Mouse (Mus musculus): ENCODE measurements around the gene Tmem123.

Tmem123 gene

DNA sequence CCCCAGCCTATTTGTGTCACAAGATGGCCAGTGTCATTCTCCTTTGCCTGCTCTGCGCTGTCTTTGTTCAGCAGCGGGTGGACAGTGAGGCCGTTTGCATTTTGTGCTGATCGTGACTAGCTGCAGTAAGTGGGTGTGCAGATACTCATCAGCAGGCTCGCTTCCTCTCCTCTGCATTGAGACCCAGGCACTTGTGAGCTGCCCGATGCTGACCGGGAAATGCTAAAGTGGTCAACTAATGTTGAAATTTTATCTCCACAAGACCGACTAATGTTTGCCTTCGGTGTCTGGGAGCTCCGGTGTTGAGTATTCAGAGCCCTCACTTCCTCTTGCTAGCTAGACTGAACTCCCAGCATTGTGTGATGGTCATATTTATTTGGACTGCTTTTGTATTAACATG is 10.7 kb downstream of the Tmem123 start:
- ATAC-seq (ENCODE audit: insufficient number of reproducible peaks, low FRiP score, low TSS enrichment): no peak

GRCm38 (mm10) chr9:7775011-7775410 is 11.2 kb downstream of the Tmem123 start:
- ATAC-seq (ENCODE audit: insufficient number of reproducible peaks, low FRiP score, low TSS enrichment): no peak

GRCm38 (mm10) chr9:7775986-7776385 is 12.1 kb downstream of the Tmem123 start:
- ATAC-seq (ENCODE audit: insufficient number of reproducible peaks, low FRiP score, low TSS enrichment): no peak

DNA sequence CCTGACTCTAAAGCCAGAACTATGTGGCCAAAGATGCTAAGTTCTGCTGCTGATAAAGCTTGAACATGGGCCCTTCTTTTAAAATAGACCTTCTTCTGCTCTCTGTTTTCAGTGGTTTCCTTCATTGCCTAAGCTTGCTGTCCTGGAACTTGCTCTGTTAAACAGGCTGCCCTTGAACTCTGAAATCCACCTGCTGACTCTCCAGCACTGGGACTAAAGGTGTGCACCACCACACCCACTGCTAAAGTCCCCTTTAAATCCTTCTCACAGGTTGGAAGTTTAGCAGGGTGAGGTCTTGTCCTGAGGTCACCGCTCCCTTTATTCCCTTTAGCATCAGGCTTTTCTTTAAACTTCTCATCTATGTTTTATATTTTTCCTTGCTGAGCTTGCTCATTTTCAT is 13.1 kb downstream of the Tmem123 start:
- ATAC-seq (ENCODE audit: insufficient number of reproducible peaks, low FRiP score, low TSS enrichment): no peak

GRCm38 (mm10) chr9:7777652-7778051 is 13.8 kb downstream of the Tmem123 start:
- no peak for ATAC-seq (ENCODE audit: insufficient number of reproducible peaks, low FRiP score, low TSS enrichment)

- ATAC-seq (ENCODE audit: insufficient number of reproducible peaks, low FRiP score, low TSS enrichment): no peak
These were observed 14.9 kb downstream of the Tmem123 start for GRCm38 (mm10) chr9:7778771-7779170.

DNA sequence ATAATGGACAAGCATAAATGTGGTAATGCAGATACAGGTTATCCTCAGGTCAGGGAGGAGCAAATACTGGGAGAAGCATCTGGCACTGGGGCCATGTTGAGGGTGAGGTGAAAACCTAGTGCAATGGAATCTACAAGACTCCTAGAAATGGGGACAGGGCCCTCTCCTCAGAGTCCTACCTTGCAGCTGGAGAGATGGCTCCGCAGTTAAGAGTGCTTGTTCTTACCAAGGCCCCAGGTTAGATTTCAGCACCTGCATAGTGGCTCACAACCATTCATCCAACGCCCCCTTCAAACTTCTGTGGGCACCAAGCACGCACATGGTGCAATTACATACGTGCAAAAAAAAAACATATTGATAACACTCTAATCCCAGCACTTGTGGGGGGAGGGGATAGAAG is 15.9 kb downstream of the Tmem123 start:
- ATAC-seq (ENCODE audit: insufficient number of reproducible peaks, low FRiP score, low TSS enrichment): no peak

- ATAC-seq (ENCODE audit: insufficient number of reproducible peaks, low FRiP score, low TSS enrichment): no peak
These were observed 16.7 kb downstream of the Tmem123 start for GRCm38 (mm10) chr9:7780250-7781150.

DNA sequence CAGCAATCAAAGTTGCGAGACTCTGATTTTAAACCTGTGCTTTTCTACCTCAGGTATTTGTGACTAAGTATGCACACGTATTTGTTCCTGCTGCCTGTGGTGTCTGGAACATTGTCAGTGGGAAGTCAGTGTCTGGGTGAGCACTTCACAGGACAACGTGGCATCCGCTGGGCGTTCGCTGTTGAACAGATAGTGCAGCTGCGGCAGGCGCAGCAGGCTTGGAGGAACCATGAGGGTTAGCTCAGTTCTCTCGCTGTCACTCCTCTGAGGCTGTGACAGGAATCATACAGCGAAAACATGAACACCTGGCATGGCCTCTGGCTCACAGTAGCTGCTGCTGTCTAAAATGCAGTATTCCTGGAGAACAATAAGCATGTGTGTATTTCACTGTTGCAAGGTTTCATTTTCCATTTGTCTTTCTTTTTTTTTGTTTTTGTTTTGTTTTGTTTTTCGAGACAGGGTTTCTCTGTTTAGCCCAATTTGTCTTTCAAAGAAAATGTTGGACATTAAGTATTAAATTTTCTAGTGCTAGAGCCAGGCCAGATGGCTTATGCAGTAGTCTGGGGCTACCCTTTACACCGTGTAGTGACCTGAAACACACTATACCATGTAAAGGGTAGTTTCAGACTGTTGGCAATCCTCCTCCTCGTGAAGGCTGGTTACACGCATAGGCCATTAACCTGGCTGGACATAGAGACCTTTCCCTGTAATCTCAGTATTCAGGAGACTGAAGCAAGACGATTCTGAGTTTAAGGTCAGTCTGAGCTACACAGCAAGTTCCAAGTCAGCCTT is 20.2 kb downstream of the Tmem123 start:
- no peak for ATAC-seq (ENCODE audit: insufficient number of reproducible peaks, low FRiP score, low TSS enrichment)

- ATAC-seq (ENCODE audit: insufficient number of reproducible peaks, low FRiP score, low TSS enrichment): no peak
These were observed 20.8 kb downstream of the Tmem123 start for GRCm38 (mm10) chr9:7784615-7785012.

DNA sequence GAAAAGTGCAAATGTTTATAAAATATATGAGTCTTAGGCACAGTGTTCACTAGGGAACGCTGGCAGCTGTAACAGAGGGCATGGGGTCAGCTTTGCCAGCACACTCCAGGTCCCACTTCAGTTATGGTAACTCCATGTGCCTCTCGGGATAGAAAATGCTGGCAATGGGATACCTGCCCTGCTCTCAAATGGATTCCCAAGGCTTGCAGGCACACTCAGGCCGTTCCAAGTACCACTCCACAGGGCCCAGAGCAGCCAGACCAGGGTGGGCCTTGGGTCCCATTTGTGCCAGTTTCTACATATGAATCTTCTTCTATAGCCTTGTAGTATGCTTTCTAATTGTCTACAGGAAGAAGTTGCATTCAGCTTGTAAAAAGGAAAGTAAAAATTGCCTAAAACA is 21.6 kb downstream of the Tmem123 start:
- ATAC-seq (ENCODE audit: insufficient number of reproducible peaks, low FRiP score, low TSS enrichment): no peak

DNA sequence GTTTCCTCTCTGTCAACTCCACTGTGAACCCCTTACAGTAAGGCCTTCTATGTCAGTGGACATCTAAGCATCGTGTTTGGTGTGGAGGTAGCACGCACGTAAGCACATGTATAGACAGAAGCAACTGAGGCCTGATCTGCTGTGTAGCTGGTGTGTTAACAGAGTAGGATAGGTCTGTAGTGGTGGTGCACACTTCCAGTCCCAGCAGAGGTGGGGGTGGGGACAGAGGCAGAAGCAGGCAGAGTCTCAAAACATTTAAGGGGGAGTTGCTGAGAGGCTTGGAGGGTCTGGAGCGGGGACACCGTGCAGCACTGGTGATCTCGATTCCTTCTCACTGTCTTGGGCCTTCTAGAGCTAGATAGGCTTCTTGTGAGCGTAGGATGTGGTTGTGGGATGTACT is 22.2 kb downstream of the Tmem123 start:
- no peak for ATAC-seq (ENCODE audit: insufficient number of reproducible peaks, low FRiP score, low TSS enrichment)

DNA sequence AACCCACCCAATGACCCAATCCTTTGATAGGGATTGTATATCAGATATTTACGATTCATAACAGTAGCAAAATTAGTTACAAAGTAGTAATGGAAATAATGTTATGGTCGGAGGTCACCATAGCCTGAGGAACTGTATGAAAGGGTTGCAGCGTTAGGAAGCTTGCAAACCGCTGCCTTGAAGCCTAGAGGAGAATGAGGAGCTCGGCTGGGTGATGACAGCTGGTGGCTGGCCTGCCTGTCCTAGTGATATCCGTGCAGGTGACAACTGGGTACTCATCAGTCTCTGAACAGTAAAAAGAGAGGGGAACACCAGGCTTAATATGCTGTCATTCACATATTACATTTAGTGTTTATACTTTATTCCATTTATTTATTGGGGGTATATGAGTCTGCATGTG is 24.6 kb downstream of the Tmem123 start:
- ATAC-seq (ENCODE audit: insufficient number of reproducible peaks, low FRiP score, low TSS enrichment): no peak

- no peak for ATAC-seq (ENCODE audit: insufficient number of reproducible peaks, low FRiP score, low TSS enrichment)
These were observed 26.1 kb downstream of the Tmem123 start for GRCm38 (mm10) chr9:7789764-7790575.

DNA sequence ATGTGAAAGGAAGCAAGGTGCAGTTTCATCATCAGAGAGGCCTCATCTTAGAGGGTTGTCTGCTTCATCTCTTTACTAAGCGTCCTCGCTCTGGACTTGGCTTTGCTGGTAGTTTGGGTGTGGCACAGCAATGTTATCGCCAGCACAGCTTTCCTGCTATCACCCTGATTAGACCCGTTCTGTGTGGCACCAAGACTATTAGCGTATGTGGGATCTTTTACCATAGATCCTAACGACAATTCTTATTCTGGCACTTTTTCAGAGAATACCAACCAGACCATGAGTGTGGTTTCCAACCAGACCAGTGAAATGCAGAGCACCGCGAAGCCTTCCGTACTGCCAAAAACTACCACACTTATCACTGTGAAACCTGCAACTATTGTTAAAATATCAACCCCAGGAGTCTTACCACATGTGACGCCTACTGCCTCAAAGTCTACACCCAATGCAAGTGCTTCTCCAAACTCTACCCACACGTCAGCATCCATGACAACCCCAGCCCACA is 26.8 kb downstream of the Tmem123 start:
- no peak for ATAC-seq (ENCODE audit: insufficient number of reproducible peaks, low FRiP score, low TSS enrichment)

GRCm38 (mm10) chr9:7793561-7793960 is 29.7 kb downstream of the Tmem123 start:
- no peak for ATAC-seq (ENCODE audit: insufficient number of reproducible peaks, low FRiP score, low TSS enrichment)

DNA sequence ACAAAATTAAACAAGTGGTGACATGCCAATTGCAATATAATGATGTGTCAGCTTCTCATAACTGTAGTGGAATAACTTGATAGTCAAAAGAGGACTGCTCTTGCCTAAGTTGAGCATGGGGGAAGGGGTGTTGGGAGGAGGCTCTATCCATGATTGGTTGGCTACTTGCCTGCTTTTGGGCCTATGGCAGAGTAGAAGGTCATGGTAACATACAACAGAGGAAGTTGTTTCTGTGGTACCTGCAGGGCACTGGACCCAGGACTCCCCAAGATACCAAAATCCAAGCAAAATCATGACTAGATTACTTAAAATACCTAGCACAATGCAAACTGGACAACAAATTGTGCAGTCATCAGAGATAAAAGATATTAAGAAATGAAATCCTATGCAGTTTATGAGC is 31.7 kb downstream of the Tmem123 start:
- no peak for ATAC-seq (ENCODE audit: insufficient number of reproducible peaks, low FRiP score, low TSS enrichment)

GRCm38 (mm10) chr9:7796129-7796864 is 32.5 kb downstream of the Tmem123 start:
- ATAC-seq (ENCODE audit: insufficient number of reproducible peaks, low FRiP score, low TSS enrichment): no peak

GRCm38 (mm10) chr9:7797542-7797941 is 33.7 kb downstream of the Tmem123 start:
- no peak for ATAC-seq (ENCODE audit: insufficient number of reproducible peaks, low FRiP score, low TSS enrichment)

GRCm38 (mm10) chr9:7798555-7798954 is 34.7 kb downstream of the Tmem123 start:
- no peak for ATAC-seq (ENCODE audit: insufficient number of reproducible peaks, low FRiP score, low TSS enrichment)
